Mouse (Mus musculus): ENCODE results near the gene Sms.

The Sms gene

DNA sequence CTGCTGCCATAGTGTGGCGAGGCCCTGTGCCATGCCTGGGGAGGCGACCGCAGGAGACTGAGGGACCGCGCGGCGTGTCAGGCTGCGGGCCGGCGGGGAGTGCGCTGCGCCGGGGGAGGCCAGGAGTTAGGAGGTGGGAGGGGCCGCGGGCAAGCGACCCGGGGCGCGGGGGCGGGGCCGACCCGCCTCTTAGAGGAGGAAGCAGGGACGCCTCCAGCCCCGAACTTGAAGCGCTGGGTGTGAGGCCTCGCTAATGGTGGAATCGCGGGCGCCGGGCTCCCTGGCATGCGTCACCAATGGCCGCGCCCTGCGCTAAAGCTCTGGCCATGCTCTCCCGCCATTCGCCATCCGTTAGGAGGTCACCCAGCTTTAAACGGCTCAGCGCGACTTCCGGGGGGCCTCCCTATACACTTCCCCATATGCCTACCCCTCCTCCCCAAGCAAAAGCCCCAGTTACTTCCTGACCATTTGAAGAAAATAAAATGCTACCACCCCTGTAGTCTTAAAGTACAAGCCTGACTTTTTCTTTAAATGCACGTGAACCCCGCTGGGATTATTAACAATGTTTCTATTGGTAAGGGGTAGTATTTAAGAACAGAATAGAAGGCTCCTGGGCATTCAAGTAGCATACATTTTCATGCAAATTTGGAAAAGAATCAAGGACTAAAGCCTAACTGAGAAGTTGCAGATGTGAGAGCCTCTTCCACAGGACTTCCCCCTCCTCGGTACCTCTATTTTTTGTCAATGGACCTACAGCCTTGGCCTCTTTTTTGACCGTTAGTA is at the start of gene Sms:
TSS of gene Sms (minus strand) at position 344 of the 783 bp plus-strand sequence.
- in situ Hi-C loops (cut with MboI; ENCODE audit: low pct_unique_long_range_greater_than_20kb in 1 of 2, low sequenced_read_pairs in 2 of 2, unreplicated experiment in 1 of 2) = loop anchor here (25.0 kb wide), 1 partner anchor 145 kb away; no protein-coding TSS in a partner anchor

GRCm38 (mm10) chrX:157506400-157506799 is 14.3 kb upstream of the Sms start:
- in situ Hi-C loops (cut with MboI; ENCODE audit: low pct_unique_long_range_greater_than_20kb in 1 of 2, low sequenced_read_pairs in 2 of 2, unreplicated experiment in 1 of 2) = no loop called here

DNA sequence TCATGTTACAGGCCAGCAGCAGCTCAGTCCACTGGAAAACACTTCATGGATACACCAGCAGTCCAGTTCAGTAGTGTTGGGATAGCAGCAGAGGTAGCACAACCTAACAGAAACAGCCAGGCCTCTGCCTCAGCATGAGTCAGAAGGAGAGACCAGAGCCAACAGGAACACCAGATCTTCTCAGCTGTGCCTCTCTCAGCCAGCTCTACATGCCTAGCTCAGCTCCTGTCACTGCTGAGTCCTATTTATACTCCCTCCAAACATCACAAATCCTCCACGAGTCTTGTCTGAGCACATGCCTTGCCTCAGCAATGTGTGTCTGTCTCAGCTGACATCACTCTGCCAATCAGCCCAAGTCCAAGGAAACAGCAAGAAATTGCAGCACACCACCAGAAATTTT is 12.4 kb upstream of the Sms start:
- in situ Hi-C loops (cut with MboI; ENCODE audit: low pct_unique_long_range_greater_than_20kb in 1 of 2, low sequenced_read_pairs in 2 of 2, unreplicated experiment in 1 of 2) = no loop called here

GRCm38 (mm10) chrX:157501871-157502270 is 9.8 kb upstream of the Sms start:
- in situ Hi-C loops (cut with MboI; ENCODE audit: low pct_unique_long_range_greater_than_20kb in 1 of 2, low sequenced_read_pairs in 2 of 2, unreplicated experiment in 1 of 2) = no loop called here

DNA sequence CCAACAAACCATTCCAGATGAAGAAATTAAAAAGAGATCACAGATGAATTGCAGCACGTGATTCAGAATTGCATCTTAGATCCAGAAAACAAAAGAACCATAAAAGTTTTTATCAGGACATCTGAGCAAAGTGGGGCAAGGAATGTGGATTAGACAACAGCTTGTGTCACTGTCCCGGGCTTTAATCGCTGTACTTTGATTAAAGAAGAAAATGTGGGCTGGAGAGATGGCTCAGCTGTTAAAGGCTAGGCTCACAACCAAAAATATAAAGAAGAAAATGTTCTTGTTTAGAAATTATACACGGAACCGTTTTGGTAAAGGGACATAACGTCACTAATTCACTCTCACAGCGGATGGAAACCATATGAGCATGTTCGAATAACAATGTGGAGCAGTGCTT is 7.9 kb upstream of the Sms start:
- in situ Hi-C loops (cut with MboI; ENCODE audit: low pct_unique_long_range_greater_than_20kb in 1 of 2, low sequenced_read_pairs in 2 of 2, unreplicated experiment in 1 of 2) = no loop called here

- in situ Hi-C loops (cut with MboI; ENCODE audit: low pct_unique_long_range_greater_than_20kb in 1 of 2, low sequenced_read_pairs in 2 of 2, unreplicated experiment in 1 of 2) = loop anchor here (25.0 kb wide), 1 partner anchor 144 kb away; no protein-coding TSS in a partner anchor
Measured at GRCm38 (mm10) chrX:157493159-157493558, 1.1 kb upstream of the Sms start.

- in situ Hi-C loops (cut with MboI; ENCODE audit: low pct_unique_long_range_greater_than_20kb in 1 of 2, low sequenced_read_pairs in 2 of 2, unreplicated experiment in 1 of 2) = loop anchor here (25.0 kb wide), 1 partner anchor 146 kb away; no protein-coding TSS in a partner anchor
Measured at GRCm38 (mm10) chrX:157491145-157491935, 747 bp downstream of the Sms start.

DNA sequence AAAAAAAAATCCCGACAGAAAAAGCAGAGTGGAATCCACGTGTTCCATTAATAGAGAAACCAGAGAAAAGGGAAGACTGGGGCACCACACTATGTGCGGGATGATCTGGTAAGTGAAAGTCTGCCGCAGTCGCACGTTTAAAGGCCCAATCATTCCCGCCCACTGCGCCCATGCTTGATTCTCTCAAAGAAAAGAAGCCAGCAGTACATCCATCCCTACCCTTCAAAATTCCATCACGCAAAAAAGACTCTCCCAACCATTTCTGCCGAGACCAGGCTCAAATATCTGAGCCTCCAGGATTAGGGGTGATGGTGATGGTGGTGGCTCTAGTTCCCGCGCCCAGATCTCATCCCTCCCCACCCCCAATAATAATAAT is 1.3 kb downstream of the Sms start:
- in situ Hi-C loops (cut with MboI; ENCODE audit: low pct_unique_long_range_greater_than_20kb in 1 of 2, low sequenced_read_pairs in 2 of 2, unreplicated experiment in 1 of 2) = loop anchor here (25.0 kb wide), 1 partner anchor 147 kb away; no protein-coding TSS in a partner anchor

- in situ Hi-C loops (cut with MboI; ENCODE audit: low pct_unique_long_range_greater_than_20kb in 1 of 2, low sequenced_read_pairs in 2 of 2, unreplicated experiment in 1 of 2) = loop anchor here (25.0 kb wide), 1 partner anchor 147 kb away; no protein-coding TSS in a partner anchor
Measured at GRCm38 (mm10) chrX:157489871-157490721, 2.0 kb downstream of the Sms start.

DNA sequence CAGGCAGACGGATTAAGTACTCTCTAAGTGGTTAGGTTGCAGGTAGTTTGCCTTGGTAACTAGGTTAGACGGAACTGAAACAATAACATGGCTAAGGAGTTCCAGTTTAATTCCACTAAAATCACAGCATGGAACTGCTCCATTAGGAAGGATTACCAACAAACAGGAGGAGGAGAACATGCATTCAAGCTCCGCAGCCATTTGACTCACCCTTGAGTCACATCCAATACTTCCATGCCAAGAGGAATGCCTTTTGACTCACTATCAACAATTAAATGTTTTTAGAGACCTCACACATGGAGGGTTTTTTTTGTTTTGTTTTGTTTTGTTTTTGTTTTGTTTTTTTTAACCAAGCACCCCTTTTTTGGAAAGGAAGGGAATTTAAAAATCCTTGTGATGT is 3.3 kb downstream of the Sms start:
- in situ Hi-C loops (cut with MboI; ENCODE audit: low pct_unique_long_range_greater_than_20kb in 1 of 2, low sequenced_read_pairs in 2 of 2, unreplicated experiment in 1 of 2) = loop anchor here (25.0 kb wide), 1 partner anchor 148 kb away; no protein-coding TSS in a partner anchor

DNA sequence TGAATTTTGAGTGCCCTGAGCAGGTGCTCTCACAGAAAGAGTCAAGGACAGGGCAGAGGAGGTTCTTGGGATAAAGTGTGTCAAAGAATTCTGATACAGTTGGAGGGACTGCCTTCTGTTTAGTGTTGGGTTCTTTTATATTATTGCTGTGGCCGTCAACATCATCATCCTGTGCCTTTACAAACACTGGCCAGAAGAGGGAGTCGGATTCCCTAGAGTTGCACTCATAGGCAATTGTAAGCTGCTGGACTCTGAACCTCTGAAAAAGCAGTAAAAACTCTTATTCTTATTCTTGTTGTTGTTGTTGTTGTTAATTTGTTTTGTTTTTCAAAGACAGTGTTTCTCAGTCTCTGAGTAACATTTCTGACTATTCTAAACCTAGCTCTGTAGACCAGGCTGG is 5.3 kb downstream of the Sms start:
- in situ Hi-C loops (cut with MboI; ENCODE audit: low pct_unique_long_range_greater_than_20kb in 1 of 2, low sequenced_read_pairs in 2 of 2, unreplicated experiment in 1 of 2) = loop anchor here (25.0 kb wide), 1 partner anchor 151 kb away; no protein-coding TSS in a partner anchor

DNA sequence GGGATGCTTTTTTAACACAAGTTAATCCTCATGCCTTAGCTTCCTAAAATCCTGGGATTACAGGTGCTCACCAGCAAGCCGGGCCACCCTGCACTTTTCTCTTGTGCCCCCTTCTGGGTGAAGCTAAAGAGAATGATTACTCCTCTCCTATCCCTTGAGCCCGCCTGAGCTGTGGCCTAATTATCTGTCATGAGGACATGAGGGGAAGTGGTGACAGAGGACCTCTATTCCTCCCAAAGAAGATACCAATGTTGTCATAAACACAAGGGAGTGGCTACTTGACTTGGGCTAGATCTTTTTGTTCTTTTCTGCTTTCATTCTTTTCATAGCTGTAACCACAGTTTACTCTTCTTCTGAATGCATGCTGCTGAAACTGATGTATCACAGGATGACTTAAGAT is 9.2 kb downstream of the Sms start:
- in situ Hi-C loops (cut with MboI; ENCODE audit: low pct_unique_long_range_greater_than_20kb in 1 of 2, low sequenced_read_pairs in 2 of 2, unreplicated experiment in 1 of 2) = loop anchor here (25.0 kb wide), 1 partner anchor 154 kb away; no protein-coding TSS in a partner anchor

- in situ Hi-C loops (cut with MboI; ENCODE audit: low pct_unique_long_range_greater_than_20kb in 1 of 2, low sequenced_read_pairs in 2 of 2, unreplicated experiment in 1 of 2) = loop anchor here (25.0 kb wide), 1 partner anchor 155 kb away; no protein-coding TSS in a partner anchor
Measured at GRCm38 (mm10) chrX:157481860-157482259, 10.2 kb downstream of the Sms start.

DNA sequence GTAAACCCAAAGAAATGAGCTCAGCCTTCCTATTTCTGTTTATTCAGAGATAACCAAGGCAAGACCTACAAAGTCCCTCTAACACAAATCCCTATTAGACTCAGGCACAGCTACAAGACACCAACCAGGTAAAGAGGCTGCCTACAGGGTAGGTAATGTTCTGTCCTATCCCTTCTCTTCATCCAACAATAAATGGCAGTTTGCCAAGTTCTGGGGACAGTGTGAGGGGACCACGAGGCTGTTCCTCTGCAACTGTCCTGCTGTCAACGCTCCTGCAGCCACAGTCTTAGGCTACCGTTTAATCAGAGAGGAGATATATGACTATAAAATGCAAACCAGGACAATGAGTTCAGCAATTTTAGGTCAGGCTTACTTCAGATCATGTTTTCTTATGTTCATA is 14.8 kb downstream of the Sms start:
- in situ Hi-C loops (cut with MboI; ENCODE audit: low pct_unique_long_range_greater_than_20kb in 1 of 2, low sequenced_read_pairs in 2 of 2, unreplicated experiment in 1 of 2) = loop anchor here (25.0 kb wide), 1 partner anchor 160 kb away; no protein-coding TSS in a partner anchor

DNA sequence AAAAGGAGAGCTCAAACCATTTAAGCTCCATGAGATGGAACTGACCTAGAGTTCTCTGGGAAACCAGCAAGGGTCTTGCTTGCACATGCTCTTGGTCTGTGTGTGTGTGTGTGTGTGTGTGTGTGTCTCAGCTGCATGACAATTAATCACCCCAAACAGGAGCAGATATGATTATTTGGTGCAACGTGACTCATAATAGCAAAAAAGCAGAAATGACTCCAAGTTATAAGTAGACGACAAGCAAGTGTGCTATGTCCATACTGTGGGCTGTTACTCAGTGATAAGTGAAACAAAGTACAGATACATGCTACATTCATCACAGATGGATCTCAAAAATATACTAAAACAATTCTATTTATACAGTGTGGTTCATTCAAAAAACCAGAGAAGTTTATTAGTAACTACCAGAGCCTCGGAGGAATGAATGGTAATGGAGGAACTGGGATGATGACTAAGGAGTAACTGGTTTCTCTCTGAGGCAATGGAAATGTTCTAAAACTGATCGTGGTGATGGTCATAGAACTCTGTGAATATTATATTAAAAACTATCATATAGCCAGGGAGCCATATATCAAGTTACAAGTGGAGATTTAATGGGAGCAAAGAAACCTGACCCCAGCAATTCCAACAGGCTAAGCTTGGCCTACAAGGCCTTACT is 15.8 kb downstream of the Sms start:
- in situ Hi-C loops (cut with MboI; ENCODE audit: low pct_unique_long_range_greater_than_20kb in 1 of 2, low sequenced_read_pairs in 2 of 2, unreplicated experiment in 1 of 2) = loop anchor here (25.0 kb wide), 1 partner anchor 161 kb away; no protein-coding TSS in a partner anchor

DNA sequence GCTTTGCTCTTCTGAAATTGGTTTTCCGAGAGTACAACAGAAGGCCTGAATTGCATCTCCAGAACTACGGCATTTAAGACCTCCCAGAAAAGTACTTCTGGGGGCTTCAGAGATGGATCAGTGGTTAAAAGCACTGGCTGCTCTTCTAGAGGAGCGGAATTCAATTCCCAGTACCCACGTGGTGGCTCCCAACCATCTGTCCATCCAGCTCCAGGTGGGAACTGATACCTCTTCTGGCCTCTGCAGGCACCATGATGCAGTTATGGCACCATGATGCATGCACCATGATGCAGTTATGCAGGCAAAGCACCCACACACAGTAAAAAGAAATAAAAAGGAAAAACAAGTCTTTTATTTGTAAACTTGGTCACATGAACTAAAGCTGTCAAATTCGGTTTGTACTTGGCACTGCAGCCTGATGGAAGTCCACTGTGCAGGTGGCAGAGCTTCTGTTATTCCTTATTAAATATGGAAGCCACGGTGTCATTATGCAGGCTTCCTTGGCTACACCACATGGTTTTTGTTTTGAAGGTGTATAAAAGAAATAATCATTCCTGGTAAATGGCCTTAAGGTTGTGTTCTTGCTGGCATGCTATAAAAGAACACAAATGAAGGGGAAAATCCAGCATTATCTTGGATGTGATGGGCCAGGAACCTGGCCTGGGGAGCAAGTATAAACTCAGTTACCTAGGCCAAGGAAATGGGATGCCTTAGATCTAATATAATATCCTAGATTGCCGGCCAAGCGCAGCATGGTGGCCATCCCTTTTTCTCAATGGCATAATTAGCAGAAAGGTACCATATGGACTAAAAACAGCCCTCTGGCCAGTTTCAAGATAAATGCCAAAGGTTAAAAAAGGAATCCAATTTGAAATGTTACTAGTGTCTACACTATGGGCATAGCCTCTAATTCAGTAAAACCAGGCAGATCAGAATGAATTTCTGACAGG is 20.1 kb downstream of the Sms start:
- in situ Hi-C loops (cut with MboI; ENCODE audit: low pct_unique_long_range_greater_than_20kb in 1 of 2, low sequenced_read_pairs in 2 of 2, unreplicated experiment in 1 of 2) = no loop called here

GRCm38 (mm10) chrX:157468795-157469194 is 23.3 kb downstream of the Sms start:
- in situ Hi-C loops (cut with MboI; ENCODE audit: low pct_unique_long_range_greater_than_20kb in 1 of 2, low sequenced_read_pairs in 2 of 2, unreplicated experiment in 1 of 2) = no loop called here

Measured in mouse embryonic stem cell (cell line).